Mouse (Mus musculus): ENCODE measurements at regions not wholly inside any gene's neighbourhood (a gene's known extent, or its start where the extent isn't known, plus 50 kb on each side); places are given as distances from the start of the nearest gene placed in this dataset.

DNA sequence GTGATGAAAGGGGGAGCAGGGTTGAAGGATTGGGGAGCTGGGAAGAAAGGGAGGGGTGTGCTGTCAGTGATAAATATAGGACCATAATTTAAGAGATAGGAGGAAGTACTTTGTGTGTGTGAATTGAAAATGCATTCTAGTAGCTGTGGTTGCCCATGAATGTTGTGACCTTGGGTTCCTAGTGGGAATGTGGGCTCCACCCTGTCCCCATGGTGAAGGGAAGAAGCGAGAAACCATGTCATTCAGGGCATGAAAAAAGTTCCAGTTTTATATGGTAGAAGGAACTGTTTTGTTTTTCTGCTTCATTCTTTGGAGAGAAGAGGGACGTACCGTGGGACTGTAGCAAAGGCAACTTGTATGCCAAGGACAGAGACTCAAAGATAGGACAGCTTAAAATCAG, 553.3 kb downstream of the Tns1 start:
- no peak overlapping the region for H3K4me3 ChIP-seq (replicated peaks)
- no peaks in the 10 kb centered on the region for H3K27me3 ChIP-seq (replicated peaks)
- no peak overlapping the region for H3K9ac ChIP-seq (replicated peaks)
- H3K4me2 ChIP-seq, result no peak overlapping the region
- no peaks in the 10 kb centered on the region for H3K9me3 ChIP-seq (replicated peaks)
- H3K36me3 ChIP-seq, result no peaks in the 10 kb centered on the region
- H3K4me1 ChIP-seq, result no peaks in the 10 kb centered on the region
- WGBS, result 42% methylated on average over 3 of the region's 3 CpGs
- no peak; the same call in 1 of the 2 replicates for ATAC-seq (ENCODE audit: low FRiP score)
- H3K27ac ChIP-seq (replicated peaks), result no peak overlapping the region; the same call in 1 of the 2 replicates

- no peaks in the 10 kb centered on the region for H3K9me3 ChIP-seq (replicated peaks)
- H3K27ac ChIP-seq (replicated peaks), result no peak overlapping the region
- no peak overlapping the region for H3K4me2 ChIP-seq
- H3K4me1 ChIP-seq, result no peaks in the 10 kb centered on the region
- no peak for ATAC-seq (ENCODE audit: low FRiP score)
- H3K4me3 ChIP-seq (replicated peaks), result no peak overlapping the region
- WGBS, result 93% methylated on average over 3 of the region's 3 CpGs
- H3K9ac ChIP-seq (replicated peaks), result no peak overlapping the region
- H3K36me3 ChIP-seq, result no peaks in the 10 kb centered on the region
- H3K27me3 ChIP-seq (replicated peaks), result no peaks in the 10 kb centered on the region
Measured at GRCm38 (mm10) chr1:73566770-73567169, 551.1 kb upstream of the Tnp1 start.

DNA sequence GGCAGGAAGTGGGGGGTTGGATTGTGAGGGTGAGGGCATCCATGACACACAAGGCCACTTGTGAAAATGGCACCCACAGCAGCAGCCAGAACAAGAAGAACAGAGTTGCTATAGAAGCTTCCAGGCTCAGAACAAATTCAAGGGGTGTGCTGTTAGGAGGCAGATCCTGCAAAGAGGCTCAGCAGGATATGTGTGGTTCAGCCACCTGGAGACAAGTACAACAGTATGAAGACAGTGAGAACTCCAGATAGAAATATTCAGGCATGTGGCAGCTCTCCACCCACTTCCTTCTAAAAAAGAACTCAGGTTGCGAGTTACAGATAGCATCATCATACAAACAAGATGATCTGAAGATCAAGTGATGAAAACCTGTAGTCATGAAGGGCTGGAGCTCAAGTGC, 544.9 kb upstream of the Tnp1 start:
- Histone ChIP-seq H3K9me3 (replicated peaks) (no peaks in the 10 kb centered on the region), H3K27ac (replicated peaks) (no peak overlapping the region), H3K27me3 (replicated peaks) (no peaks in the 10 kb centered on the region), H3K36me3 (no peaks in the 10 kb centered on the region), H3K9ac (replicated peaks) (no peak overlapping the region), H3K4me3 (replicated peaks) (no peak overlapping the region), H3K4me2 (no peak overlapping the region), H3K4me1 (no peaks in the 10 kb centered on the region)
- WGBS, result 94% methylated on average over 1 of the region's 1 CpGs
- no peak for ATAC-seq (ENCODE audit: low FRiP score)

DNA sequence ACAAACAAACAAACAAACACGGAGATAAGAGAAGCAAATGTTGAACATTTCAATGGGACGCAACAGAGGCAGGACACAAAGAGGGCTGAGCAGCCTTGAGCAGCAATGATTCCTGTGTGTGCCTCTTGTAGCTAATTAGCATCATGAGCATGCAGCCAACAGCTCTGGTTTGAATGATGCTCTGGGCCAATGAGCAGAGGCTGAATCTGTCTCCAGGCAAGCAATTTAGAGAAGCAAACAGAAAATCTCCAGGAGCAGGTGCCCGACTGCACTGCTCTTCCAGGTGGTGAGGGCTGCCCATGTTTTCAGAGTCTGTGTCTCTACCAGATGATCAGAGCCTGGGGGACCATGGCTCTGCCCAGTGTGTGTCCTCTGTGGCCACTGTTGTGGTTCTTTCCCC, 532.2 kb upstream of the Tnp1 start:
- ATAC-seq (ENCODE audit: low FRiP score), result no peak
- Histone ChIP-seq H3K9me3 (replicated peaks) (no peaks in the 10 kb centered on the region), H3K36me3 (no peaks in the 10 kb centered on the region), H3K4me2 (no peak overlapping the region), H3K4me1 (peaks cover 4% of the 10 kb centered on the region), H3K9ac (replicated peaks) (no peak overlapping the region), H3K27me3 (replicated peaks) (no peaks in the 10 kb centered on the region), H3K4me3 (replicated peaks) (no peak overlapping the region), H3K27ac (replicated peaks) (0 out of 2 replicates have a peak overlapping the region, but pooled peaks have one; percentile 48)
- WGBS, result 50% methylated on average over 3 of the region's 3 CpGs

DNA sequence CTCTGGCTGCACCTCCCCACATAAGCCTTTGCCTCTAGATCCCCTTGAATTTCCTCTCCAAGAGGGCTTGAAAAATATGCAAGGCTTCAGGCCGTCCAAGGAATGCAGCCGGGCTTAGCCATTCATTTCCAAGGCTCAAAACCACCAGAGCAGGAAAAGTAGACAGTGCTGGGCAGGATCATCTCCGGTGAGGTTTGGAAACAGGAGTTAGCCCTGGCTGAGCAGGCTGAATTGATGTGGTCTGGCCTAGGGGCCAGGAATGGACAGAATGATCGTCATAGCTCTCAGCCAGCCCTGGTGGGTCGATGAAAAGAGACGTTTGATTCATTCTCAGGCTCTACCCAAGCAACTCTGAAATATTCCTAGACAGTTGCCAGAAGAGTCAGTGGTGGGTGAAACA, 529.7 kb upstream of the Tnp1 start:
- H3K9ac ChIP-seq (replicated peaks), result no peak overlapping the region
- H3K4me2 ChIP-seq, result no peak overlapping the region
- no peaks in the 10 kb centered on the region for H3K36me3 ChIP-seq
- H3K27me3 ChIP-seq (replicated peaks), result no peaks in the 10 kb centered on the region
- peaks cover 4% of the 10 kb centered on the region for H3K4me1 ChIP-seq
- no peak overlapping the region for H3K4me3 ChIP-seq (replicated peaks)
- whole genome bisulfite sequencing, result 61% methylated on average over 6 of the region's 6 CpGs
- H3K9me3 ChIP-seq (replicated peaks), result no peaks in the 10 kb centered on the region
- no peak for ATAC-seq (ENCODE audit: low FRiP score)
- no peak overlapping the region for H3K27ac ChIP-seq (replicated peaks)

DNA sequence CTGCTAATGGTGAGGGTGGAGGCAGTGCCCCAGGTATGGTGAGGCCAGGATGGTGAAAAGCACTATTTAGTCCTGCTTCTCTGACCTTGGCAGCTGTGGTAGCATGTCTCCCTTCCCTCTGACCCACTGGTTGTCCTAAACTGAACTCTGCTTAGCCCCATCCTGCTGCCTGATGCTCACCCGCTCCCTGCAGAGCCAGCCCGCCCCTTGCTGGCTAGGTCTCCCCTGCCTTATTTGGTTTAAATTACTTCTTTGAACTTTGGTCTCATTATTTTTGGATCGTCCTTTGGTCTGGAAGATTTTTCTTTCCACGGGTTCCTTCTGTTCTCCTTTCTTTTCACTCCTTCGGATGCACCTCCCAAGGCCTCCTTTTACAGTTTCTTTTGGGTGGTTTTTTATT, 525.7 kb upstream of the Tnp1 start:
- 27% methylated on average over 5 of the region's 5 CpGs for WGBS
- no peak overlapping the region for H3K27ac ChIP-seq (replicated peaks)
- peaks cover 14% of the 10 kb centered on the region for H3K4me1 ChIP-seq
- no peak overlapping the region for H3K4me2 ChIP-seq
- no peaks in the 10 kb centered on the region for H3K9me3 ChIP-seq (replicated peaks)
- no peak overlapping the region for H3K4me3 ChIP-seq (replicated peaks)
- H3K27me3 ChIP-seq (replicated peaks), result no peaks in the 10 kb centered on the region
- ATAC-seq (ENCODE audit: low FRiP score), result no peak
- no peak overlapping the region for H3K9ac ChIP-seq (replicated peaks)
- no peaks in the 10 kb centered on the region for H3K36me3 ChIP-seq

GRCm38 (mm10) chr1:73538420-73538871, 522.7 kb upstream of the Tnp1 start:
- H3K27me3 ChIP-seq (replicated peaks), result no peaks in the 10 kb centered on the region
- H3K9ac ChIP-seq (replicated peaks), result no peak overlapping the region
- H3K4me1 ChIP-seq, result peaks cover 14% of the 10 kb centered on the region
- 35% methylated on average over 2 of the region's 2 CpGs for WGBS
- H3K4me3 ChIP-seq (replicated peaks), result no peak overlapping the region
- peak; percentile 93 for ATAC-seq (ENCODE audit: low FRiP score)
- H3K4me2 ChIP-seq, result no peak overlapping the region
- no peaks in the 10 kb centered on the region for H3K9me3 ChIP-seq (replicated peaks)
- H3K27ac ChIP-seq (replicated peaks), result peak overlapping the region; percentile 68
- H3K36me3 ChIP-seq, result no peaks in the 10 kb centered on the region

DNA sequence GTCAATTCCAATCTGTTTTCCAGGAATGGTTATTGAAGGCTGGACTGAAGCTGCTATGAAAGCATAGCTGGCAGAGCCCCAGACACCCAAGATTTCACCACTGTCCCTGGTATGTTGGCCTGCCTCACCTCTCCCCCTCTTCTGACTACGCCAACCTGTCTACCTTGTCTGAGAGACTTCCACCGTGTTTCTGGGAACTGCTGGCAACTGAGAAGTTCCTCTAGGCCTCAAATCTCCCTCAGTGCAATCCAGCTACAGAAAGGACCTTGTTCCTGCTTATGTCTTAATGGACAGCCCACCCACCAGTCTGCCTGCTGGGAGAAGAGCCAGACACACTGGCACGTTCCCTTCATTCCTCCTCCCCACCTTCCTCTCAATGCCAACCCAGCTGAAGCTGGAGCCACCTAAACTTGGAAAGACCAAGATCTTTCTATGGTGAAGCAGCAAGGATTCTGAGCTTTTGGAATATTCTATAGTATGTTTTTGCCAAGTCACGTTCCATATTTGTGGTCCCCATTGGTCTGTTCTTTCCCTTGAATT, 520.1 kb upstream of the Tnp1 start:
- H3K9me3 ChIP-seq (replicated peaks), result no peaks in the 10 kb centered on the region
- WGBS, result 83% methylated on average over 4 of the region's 4 CpGs
- ATAC-seq (ENCODE audit: low FRiP score), result no peak

GRCm38 (mm10) chr1:73533526-73533925, 517.8 kb upstream of the Tnp1 start:
- no peak for ATAC-seq (ENCODE audit: low FRiP score)
- Histone ChIP-seq H3K4me2 (no peak overlapping the region), H3K9me3 (replicated peaks) (no peaks in the 10 kb centered on the region), H3K4me1 (peaks cover 10% of the 10 kb centered on the region), H3K36me3 (no peaks in the 10 kb centered on the region), H3K4me3 (replicated peaks) (no peak overlapping the region), H3K27me3 (replicated peaks) (no peaks in the 10 kb centered on the region), H3K9ac (replicated peaks) (no peak overlapping the region), H3K27ac (replicated peaks) (no peak overlapping the region)
- WGBS, result 89% methylated on average over 3 of the region's 3 CpGs

More for the DNA sequence above, 520.1 kb upstream of the Tnp1 start:
- H3K4me1 ChIP-seq, result peaks cover 14% of the 10 kb centered on the region
- H3K4me2 ChIP-seq, result no peak overlapping the region
- H3K27ac ChIP-seq (replicated peaks), result no peak overlapping the region
- H3K27me3 ChIP-seq (replicated peaks), result no peaks in the 10 kb centered on the region
- H3K36me3 ChIP-seq, result no peaks in the 10 kb centered on the region
- no peak overlapping the region for H3K9ac ChIP-seq (replicated peaks)
- no peak overlapping the region for H3K4me3 ChIP-seq (replicated peaks)

DNA sequence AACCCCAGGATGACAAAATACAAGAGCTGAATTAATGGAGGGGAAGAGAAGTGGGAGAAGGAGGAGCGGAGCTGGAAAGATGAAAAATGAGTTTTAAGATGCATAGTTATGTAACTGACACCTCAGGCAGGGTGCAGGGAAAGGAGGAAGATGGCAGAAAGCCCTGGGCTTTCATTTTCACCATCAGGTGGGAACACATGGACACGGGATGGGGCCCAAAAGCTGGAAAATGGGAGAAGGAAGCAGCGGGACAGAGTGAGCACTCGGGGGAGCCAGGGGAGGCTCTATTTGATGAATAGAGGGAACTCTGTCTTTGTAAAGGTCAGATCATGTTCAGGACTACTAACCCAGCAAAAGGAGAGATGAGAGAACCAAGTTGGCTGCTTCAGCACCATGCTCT, 516.6 kb upstream of the Tnp1 start:
- H3K27ac ChIP-seq (replicated peaks), result no peak overlapping the region
- 95% methylated on average over 4 of the region's 4 CpGs for WGBS
- no peak for ATAC-seq (ENCODE audit: low FRiP score)
- no peaks in the 10 kb centered on the region for H3K9me3 ChIP-seq (replicated peaks)
- no peak overlapping the region for H3K9ac ChIP-seq (replicated peaks)
- H3K36me3 ChIP-seq, result no peaks in the 10 kb centered on the region
- 0 out of 2 replicates have a peak, but pooled peaks cover 5% of the 10 kb centered on the region for H3K4me1 ChIP-seq
- H3K4me3 ChIP-seq (replicated peaks), result no peak overlapping the region
- no peak overlapping the region for H3K4me2 ChIP-seq
- no peaks in the 10 kb centered on the region for H3K27me3 ChIP-seq (replicated peaks)

DNA sequence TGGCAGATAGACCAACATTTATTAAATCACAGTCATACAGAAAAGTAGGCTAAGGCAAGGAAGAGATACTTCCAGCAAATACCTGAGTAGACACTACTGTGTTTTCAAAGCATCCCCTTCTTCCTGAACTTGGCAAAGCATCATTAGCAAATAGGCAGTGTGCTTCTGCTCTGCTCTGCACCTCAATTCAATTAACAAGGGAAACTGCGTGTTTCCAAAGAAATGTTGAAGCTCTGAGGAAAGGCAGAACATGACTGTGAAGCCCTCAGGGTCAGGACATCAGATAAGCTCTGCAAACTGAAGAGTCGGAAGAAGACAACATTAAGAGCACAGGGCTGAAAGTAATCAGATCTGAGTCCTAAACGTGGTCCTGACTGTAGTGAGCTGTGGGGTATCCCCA, 516.1 kb upstream of the Tnp1 start:
- 73% methylated on average over 3 of the region's 3 CpGs for WGBS
- Histone ChIP-seq H3K27ac (replicated peaks) (no peak overlapping the region), H3K4me3 (replicated peaks) (no peak overlapping the region), H3K4me1 (0 out of 2 replicates have a peak, but pooled peaks cover 5% of the 10 kb centered on the region), H3K27me3 (replicated peaks) (no peaks in the 10 kb centered on the region), H3K9me3 (replicated peaks) (no peaks in the 10 kb centered on the region), H3K4me2 (no peak overlapping the region), H3K9ac (replicated peaks) (no peak overlapping the region), H3K36me3 (no peaks in the 10 kb centered on the region)
- no peak for ATAC-seq (ENCODE audit: low FRiP score)

DNA sequence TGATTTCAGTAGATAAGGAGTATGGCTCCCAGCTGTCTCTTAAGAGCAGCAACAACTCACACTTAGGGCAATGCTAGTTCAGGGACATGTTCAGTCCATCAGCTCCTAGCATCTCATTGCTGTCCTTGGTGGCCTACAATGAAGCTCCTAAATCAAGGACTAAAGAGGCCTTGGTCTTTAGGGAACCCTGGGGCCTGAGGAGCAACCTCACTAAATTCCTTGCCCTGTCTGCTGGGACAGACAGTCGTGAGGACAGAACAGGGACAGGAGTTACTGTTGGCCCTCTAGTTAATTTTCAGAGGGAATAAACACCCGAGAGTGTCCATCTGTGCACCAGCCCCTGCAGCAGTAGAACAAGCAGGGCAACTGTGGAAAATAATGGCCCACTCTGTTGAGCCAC, 514.6 kb upstream of the Tnp1 start:
- H3K9ac ChIP-seq (replicated peaks), result no peak overlapping the region
- no peaks in the 10 kb centered on the region for H3K27me3 ChIP-seq (replicated peaks)
- no peaks in the 10 kb centered on the region for H3K36me3 ChIP-seq
- H3K9me3 ChIP-seq (replicated peaks), result no peaks in the 10 kb centered on the region
- ATAC-seq (ENCODE audit: low FRiP score), result no peak
- no peak overlapping the region for H3K4me2 ChIP-seq
- H3K27ac ChIP-seq (replicated peaks), result no peak overlapping the region
- 0 out of 2 replicates have a peak, but pooled peaks cover 5% of the 10 kb centered on the region for H3K4me1 ChIP-seq
- H3K4me3 ChIP-seq (replicated peaks), result no peak overlapping the region
- 14% methylated on average over 2 of the region's 2 CpGs for WGBS
